Mouse (Mus musculus): ENCODE data around the gene Kcnk15. TPM values are rescaled to one million over a fixed set of nuclear protein-coding genes. Genes with fewer than 3 reads are reported as not detected.

The Kcnk15 gene
- polyA plus RNA-seq (2014; fragmentation: Nextera tagmentation; extraction: Ambion mirVana): not detected in 2 replicates

GRCm38 (mm10) chr2:163853461-163853901 is at the start of gene Kcnk15:
Kcnk15 (plus strand) TSS chr2:163853651.
- peaks cover 69% of the 10 kb centered on the region for H3K27me3 ChIP-seq (ENCODE audit: control insufficient read depth, insufficient read depth, low read length)
- no peak within 1 kb of the TSS for H3K27ac ChIP-seq (replicated peaks; ENCODE audit: low read depth, low read length)
- peak within 1 kb of the TSS; percentile 24 for H3K4me3 ChIP-seq (ENCODE audit: low read depth, low read length)
- no peaks in the 10 kb centered on the region for H3K36me3 ChIP-seq (ENCODE audit: control insufficient read depth, insufficient read depth, low read length)
- DNase-seq (ENCODE audit: low spot score) (peak; percentile 64), ATAC-seq (ENCODE audit: insufficient number of reproducible peaks, low FRiP score, low TSS enrichment, low read depth) (no peak)
- no peaks in the 10 kb centered on the region for H3K4me1 ChIP-seq (ENCODE audit: control insufficient read depth, insufficient read depth, low read length)
- H3K4me2 ChIP-seq (ENCODE audit: low read depth, severe bottlenecking): peak within 1 kb of the TSS; percentile 15; the same call in 1 of the 2 replicates
- WGBS: 1% methylated on average over 38 of the region's 38 CpGs
- no peak within 1 kb of the TSS for H3K9ac ChIP-seq (ENCODE audit: low read length)
- no peaks in the 10 kb centered on the region for H3K9me3 ChIP-seq (ENCODE audit: control insufficient read depth, low read length)

- no peaks in the 10 kb centered on the region for H3K27me3 ChIP-seq (ENCODE audit: control insufficient read depth, insufficient read depth, low read length)
- no peak overlapping the region for H3K4me3 ChIP-seq (ENCODE audit: low read depth, low read length)
- no peaks in the 10 kb centered on the region for H3K9me3 ChIP-seq (ENCODE audit: control insufficient read depth, low read length)
- 55% methylated on average over 5 of the region's 5 CpGs for WGBS
- no peaks in the 10 kb centered on the region for H3K36me3 ChIP-seq (ENCODE audit: control insufficient read depth, insufficient read depth, low read length)
- no peak overlapping the region for H3K27ac ChIP-seq (replicated peaks; ENCODE audit: low read depth, low read length)
- no peak for ATAC-seq (ENCODE audit: insufficient number of reproducible peaks, low FRiP score, low TSS enrichment, low read depth)
- DNase-seq (ENCODE audit: low spot score): no peak
- H3K4me2 ChIP-seq (ENCODE audit: low read depth, severe bottlenecking): no peak overlapping the region
- H3K9ac ChIP-seq (ENCODE audit: low read length): no peak overlapping the region
- H3K4me1 ChIP-seq (ENCODE audit: control insufficient read depth, insufficient read depth, low read length): no peaks in the 10 kb centered on the region
These were observed 49.6 kb upstream of the Kcnk15 start for GRCm38 (mm10) chr2:163803838-163804237.

GRCm38 (mm10) chr2:163809166-163809565 is 44.3 kb upstream of the Kcnk15 start:
- H3K27me3 ChIP-seq (ENCODE audit: control insufficient read depth, insufficient read depth, low read length): no peaks in the 10 kb centered on the region
- H3K9me3 ChIP-seq (ENCODE audit: control insufficient read depth, low read length): no peaks in the 10 kb centered on the region
- no peak overlapping the region for H3K27ac ChIP-seq (replicated peaks; ENCODE audit: low read depth, low read length)
- H3K9ac ChIP-seq (ENCODE audit: low read length): no peak overlapping the region
- no peak overlapping the region for H3K4me3 ChIP-seq (ENCODE audit: low read depth, low read length)
- no peaks in the 10 kb centered on the region for H3K36me3 ChIP-seq (ENCODE audit: control insufficient read depth, insufficient read depth, low read length)
- H3K4me1 ChIP-seq (ENCODE audit: control insufficient read depth, insufficient read depth, low read length): no peaks in the 10 kb centered on the region
- DNase-seq (ENCODE audit: low spot score) (no peak), ATAC-seq (ENCODE audit: insufficient number of reproducible peaks, low FRiP score, low TSS enrichment, low read depth) (no peak)
- WGBS: 96% methylated on average over 4 of the region's 4 CpGs
- no peak overlapping the region for H3K4me2 ChIP-seq (ENCODE audit: low read depth, severe bottlenecking)

- no peaks in the 10 kb centered on the region for H3K27me3 ChIP-seq (ENCODE audit: control insufficient read depth, insufficient read depth, low read length)
- DNase-seq (ENCODE audit: low spot score) (no peak), ATAC-seq (ENCODE audit: insufficient number of reproducible peaks, low FRiP score, low TSS enrichment, low read depth) (no peak)
- no peak overlapping the region for H3K9ac ChIP-seq (ENCODE audit: low read length)
- no peaks in the 10 kb centered on the region for H3K9me3 ChIP-seq (ENCODE audit: control insufficient read depth, low read length)
- no peaks in the 10 kb centered on the region for H3K4me1 ChIP-seq (ENCODE audit: control insufficient read depth, insufficient read depth, low read length)
- no peaks in the 10 kb centered on the region for H3K36me3 ChIP-seq (ENCODE audit: control insufficient read depth, insufficient read depth, low read length)
- H3K4me3 ChIP-seq (ENCODE audit: low read depth, low read length): no peak overlapping the region
- H3K27ac ChIP-seq (replicated peaks; ENCODE audit: low read depth, low read length): no peak overlapping the region
- WGBS: 65% methylated on average over 7 of the region's 7 CpGs
- H3K4me2 ChIP-seq (ENCODE audit: low read depth, severe bottlenecking): no peak overlapping the region
These were observed 43.7 kb upstream of the Kcnk15 start for GRCm38 (mm10) chr2:163809704-163810103.

- ATAC-seq (ENCODE audit: insufficient number of reproducible peaks, low FRiP score, low TSS enrichment, low read depth) (no peak), DNase-seq (ENCODE audit: low spot score) (no peak)
- Histone ChIP-seq H3K27ac (replicated peaks; ENCODE audit: low read depth, low read length) (no peak overlapping the region), H3K4me2 (ENCODE audit: low read depth, severe bottlenecking) (no peak overlapping the region), H3K36me3 (ENCODE audit: control insufficient read depth, insufficient read depth, low read length) (no peaks in the 10 kb centered on the region), H3K9ac (ENCODE audit: low read length) (no peak overlapping the region), H3K9me3 (ENCODE audit: control insufficient read depth, low read length) (no peaks in the 10 kb centered on the region), H3K27me3 (ENCODE audit: control insufficient read depth, insufficient read depth, low read length) (no peaks in the 10 kb centered on the region), H3K4me1 (ENCODE audit: control insufficient read depth, insufficient read depth, low read length) (no peaks in the 10 kb centered on the region), H3K4me3 (ENCODE audit: low read depth, low read length) (no peak overlapping the region)
- 85% methylated on average over 5 of the region's 5 CpGs for WGBS
These were observed 40.4 kb upstream of the Kcnk15 start for GRCm38 (mm10) chr2:163813077-163813476.

- no peak for ATAC-seq (ENCODE audit: insufficient number of reproducible peaks, low FRiP score, low TSS enrichment, low read depth)
- H3K27me3 ChIP-seq (ENCODE audit: control insufficient read depth, insufficient read depth, low read length): no peaks in the 10 kb centered on the region
- H3K4me1 ChIP-seq (ENCODE audit: control insufficient read depth, insufficient read depth, low read length): no peaks in the 10 kb centered on the region
- no peak overlapping the region for H3K4me2 ChIP-seq (ENCODE audit: low read depth, severe bottlenecking)
- no peaks in the 10 kb centered on the region for H3K9me3 ChIP-seq (ENCODE audit: control insufficient read depth, low read length)
- no peaks in the 10 kb centered on the region for H3K36me3 ChIP-seq (ENCODE audit: control insufficient read depth, insufficient read depth, low read length)
- 89% methylated on average over 9 of the region's 9 CpGs for WGBS
- no peak for DNase-seq (ENCODE audit: low spot score)
- no peak overlapping the region for H3K4me3 ChIP-seq (ENCODE audit: low read depth, low read length)
- H3K9ac ChIP-seq (ENCODE audit: low read length): no peak overlapping the region
- H3K27ac ChIP-seq (replicated peaks; ENCODE audit: low read depth, low read length): no peak overlapping the region
These were observed 38.5 kb upstream of the Kcnk15 start for GRCm38 (mm10) chr2:163814739-163815465.

GRCm38 (mm10) chr2:163820607-163821006 is 32.8 kb upstream of the Kcnk15 start, which contains the start of gene Ccn5:
Ccn5 (plus strand) TSS chr2:163820861.
- H3K4me3 ChIP-seq (ENCODE audit: low read depth, low read length): no peak within 1 kb of the TSS
- peaks cover 5% of the 10 kb centered on the region; the same call in 1 of the 2 replicates for H3K4me1 ChIP-seq (ENCODE audit: control insufficient read depth, insufficient read depth, low read length)
- H3K27me3 ChIP-seq (ENCODE audit: control insufficient read depth, insufficient read depth, low read length): no peaks in the 10 kb centered on the region
- H3K9ac ChIP-seq (ENCODE audit: low read length): no peak within 1 kb of the TSS
- ATAC-seq (ENCODE audit: insufficient number of reproducible peaks, low FRiP score, low TSS enrichment, low read depth) (no peak), DNase-seq (ENCODE audit: low spot score) (no peak)
- H3K27ac ChIP-seq (replicated peaks; ENCODE audit: low read depth, low read length): no peak within 1 kb of the TSS
- WGBS: 68% methylated on average over 4 of the region's 4 CpGs
- H3K9me3 ChIP-seq (ENCODE audit: control insufficient read depth, low read length): no peaks in the 10 kb centered on the region
- no peaks in the 10 kb centered on the region for H3K36me3 ChIP-seq (ENCODE audit: control insufficient read depth, insufficient read depth, low read length)
- H3K4me2 ChIP-seq (ENCODE audit: low read depth, severe bottlenecking): no peak within 1 kb of the TSS

GRCm38 (mm10) chr2:163823248-163823647 is 30.2 kb upstream of the Kcnk15 start:
- peaks cover 5% of the 10 kb centered on the region; the same call in 1 of the 2 replicates for H3K4me1 ChIP-seq (ENCODE audit: control insufficient read depth, insufficient read depth, low read length)
- no peak overlapping the region for H3K27ac ChIP-seq (replicated peaks; ENCODE audit: low read depth, low read length)
- WGBS: 2% methylated on average over 4 of the region's 4 CpGs
- H3K9me3 ChIP-seq (ENCODE audit: control insufficient read depth, low read length): no peaks in the 10 kb centered on the region
- H3K27me3 ChIP-seq (ENCODE audit: control insufficient read depth, insufficient read depth, low read length): no peaks in the 10 kb centered on the region
- DNase-seq (ENCODE audit: low spot score) (peak; percentile 87), ATAC-seq (ENCODE audit: insufficient number of reproducible peaks, low FRiP score, low TSS enrichment, low read depth) (no peak)
- no peak overlapping the region for H3K4me3 ChIP-seq (ENCODE audit: low read depth, low read length)
- H3K4me2 ChIP-seq (ENCODE audit: low read depth, severe bottlenecking): peak overlapping the region; percentile 31
- no peaks in the 10 kb centered on the region for H3K36me3 ChIP-seq (ENCODE audit: control insufficient read depth, insufficient read depth, low read length)
- no peak overlapping the region for H3K9ac ChIP-seq (ENCODE audit: low read length)
